Mouse (Mus musculus) mouse embryonic stem cell (cell line): Measurements from ENCODE around the gene Trim6.
"Not testable (repeated sequence)": the region's sequence is repeated elsewhere in the genome, so short reads cannot be mapped to it uniquely, and the experiment has no call there.

Experiments
- in situ Hi-C, 2 experiments: fragments of 300-500 bp; cut with MboI; formaldehyde crosslinking; loops; 1 replicate in 1 of 2; 3 replicates in 1 of 2; pipeline ENCODE4 v1.14.3; 2019 to 2020; ENCODE audit warnings: low sequenced_read_pairs in 2 of 2, low pct_unique_long_range_greater_than_20kb in 1 of 2, mixed read lengths in 1 of 2; ENCODE audit not compliant: unreplicated experiment in 1 of 2

Trim6 gene

DNA sequence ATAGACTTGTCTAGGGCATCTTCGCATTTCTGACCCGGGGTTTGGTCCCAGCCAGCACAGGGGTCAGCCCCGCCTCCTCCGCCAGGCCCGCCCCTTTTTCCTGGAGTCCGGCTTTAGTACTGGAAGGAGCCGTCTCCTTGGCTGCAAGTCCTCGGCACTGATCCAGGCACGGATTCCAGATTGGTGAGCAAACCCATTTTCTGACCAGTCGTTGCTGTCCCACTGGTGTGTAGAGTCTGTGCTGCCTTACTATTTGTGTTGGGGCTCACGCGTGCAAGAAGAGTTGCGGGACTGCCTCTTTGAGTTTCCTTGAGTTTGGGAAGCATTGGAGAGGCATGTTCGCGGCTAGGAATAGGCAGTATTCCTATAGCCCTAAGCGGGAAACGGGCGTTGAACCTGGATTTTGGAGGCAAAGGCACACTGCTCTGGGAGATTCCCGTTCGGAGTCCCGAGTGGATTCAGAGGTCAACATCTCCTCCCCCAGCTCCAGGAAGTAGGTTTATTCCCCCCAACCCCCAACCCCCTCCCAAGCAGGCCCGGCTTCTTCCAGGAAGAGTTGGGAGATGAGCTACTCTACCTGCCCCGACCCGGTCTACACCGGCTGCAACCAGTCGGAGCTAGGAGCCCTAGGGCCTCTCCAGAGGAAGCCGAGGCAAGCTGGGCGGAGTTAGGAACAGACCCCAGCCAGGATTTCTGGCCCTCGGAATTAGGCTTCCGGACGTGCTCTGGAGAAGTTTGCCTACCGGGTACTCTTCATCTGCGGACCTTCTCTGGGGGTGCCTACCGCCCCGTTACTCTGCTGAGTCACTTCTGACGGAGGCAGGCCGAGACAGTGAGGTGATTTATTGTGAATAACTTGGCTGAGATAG lies at the start of gene Trim6:
Trim6 (plus strand) TSS at position 93 of the 869 bp plus-strand sequence.
- in situ Hi-C loops: no loop called here

GRCm38 (mm10) chr7:104169634-104170204 lies 48.9 kb upstream of the Trim6 start:
- in situ Hi-C loops: no loop called here

GRCm38 (mm10) chr7:104175085-104175484 lies 43.5 kb upstream of the Trim6 start:
- in situ Hi-C loops: loop anchor here in 1 of 2 experiments (25.0 kb wide), 1 partner anchor 437 kb away; the partner anchor contains the start of genes Olfr655, Olfr656 and Olfr657

GRCm38 (mm10) chr7:104178422-104179054 lies 40.1 kb upstream of the Trim6 start:
- in situ Hi-C loops: loop anchor here in 1 of 2 experiments (25.0 kb wide), 1 partner anchor 434 kb away; the partner anchor contains the start of genes Olfr655, Olfr656 and Olfr657

DNA sequence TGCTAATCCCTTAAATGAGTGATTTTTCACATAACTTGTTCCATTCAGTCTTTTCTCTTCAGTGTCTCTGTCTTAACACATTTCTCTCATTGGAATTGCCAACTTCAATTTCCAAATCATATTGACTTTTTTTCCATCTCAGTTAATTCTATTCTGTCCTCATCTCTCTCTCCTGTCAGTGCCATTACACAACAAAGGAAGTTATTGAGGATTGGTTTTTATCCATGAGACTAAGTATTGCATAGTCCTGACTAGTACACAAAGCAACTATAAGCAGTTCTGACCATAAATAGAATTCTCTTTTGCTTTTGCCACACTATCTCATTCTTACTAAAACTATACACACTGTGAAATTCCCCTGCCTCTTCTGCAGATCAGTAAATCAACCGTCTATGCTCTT lies 39.5 kb upstream of the Trim6 start:
- in situ Hi-C loops: loop anchor here in 1 of 2 experiments (25.0 kb wide), 1 partner anchor 433 kb away; the partner anchor contains the start of genes Olfr655, Olfr656 and Olfr657

DNA sequence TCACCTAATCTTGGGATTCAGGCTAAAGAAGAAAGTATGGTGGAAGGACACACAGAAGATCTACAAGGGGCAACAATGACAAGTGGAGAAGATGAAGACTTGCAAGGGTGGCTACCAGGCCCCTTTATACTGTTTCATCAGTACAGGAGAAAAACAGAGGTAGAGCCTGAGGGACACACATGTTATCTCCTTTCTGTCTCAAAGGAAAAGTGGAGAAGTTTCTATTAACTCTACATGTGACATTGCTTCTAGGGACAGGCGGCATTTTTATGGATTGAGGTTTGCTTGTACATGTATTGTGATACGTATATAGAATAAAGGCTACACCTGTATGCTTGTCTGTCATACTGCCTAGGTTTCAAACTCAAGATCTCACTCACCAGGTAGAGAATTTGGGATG lies 35.3 kb upstream of the Trim6 start, which contains the start of gene Olfr648:
Olfr648 (minus strand) TSS at position 101 of the 400 bp plus-strand sequence.
- in situ Hi-C loops: loop anchor here in 1 of 2 experiments (25.0 kb wide), 1 partner anchor 429 kb away; the partner anchor contains the start of genes Olfr655, Olfr656 and Olfr657

GRCm38 (mm10) chr7:104191275-104191674 lies 27.3 kb upstream of the Trim6 start:
- in situ Hi-C loops: loop anchor here in 1 of 2 experiments (25.0 kb wide), 1 partner anchor 421 kb away; the partner anchor contains the start of genes Olfr655, Olfr656 and Olfr657

GRCm38 (mm10) chr7:104195885-104196284 lies 22.7 kb upstream of the Trim6 start, which contains the start of gene Olfr649:
Gene Olfr649, minus strand, starts transcription at chr7:104195985.
- in situ Hi-C loops: loop anchor here in 1 of 2 experiments (25.0 kb wide), 1 partner anchor 416 kb away; the partner anchor contains the start of genes Olfr655, Olfr656 and Olfr657

- in situ Hi-C loops: loop anchor here (10.0 to 25.0 kb wide), 2 partner anchors 395 to 412 kb away; partner anchors contain the start of genes Olfr655 (in 1 of the 2), Olfr656 (in 1 of the 2) and Olfr657 (in 1 of the 2)
Observed at GRCm38 (mm10) chr7:104199822-104200221, 18.8 kb upstream of the Trim6 start.

DNA sequence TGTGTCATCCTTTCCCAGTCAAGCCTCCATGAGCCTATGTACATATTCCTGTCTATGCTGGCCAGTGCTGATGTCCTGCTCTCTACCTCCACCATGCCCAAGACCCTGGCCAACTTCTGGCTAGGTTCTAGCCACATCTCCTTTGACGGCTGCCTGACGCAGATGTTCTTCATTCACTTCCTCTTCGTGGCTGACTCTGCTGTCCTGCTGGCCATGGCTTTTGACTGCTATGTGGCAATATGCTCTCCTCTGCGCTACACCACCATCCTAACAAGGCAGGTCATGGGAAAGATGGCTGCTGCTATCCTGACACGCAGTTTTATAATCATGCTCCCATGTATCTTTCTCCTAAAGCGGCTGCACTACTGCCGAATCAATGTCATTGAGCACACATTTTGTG lies 12.4 kb upstream of the Trim6 start:
- in situ Hi-C loops: loop anchor here in 1 of 2 experiments (10.0 kb wide), 1 partner anchor 389 kb away; no protein-coding TSS in a partner anchor

- in situ Hi-C loops: no loop called here
Observed at GRCm38 (mm10) chr7:104216011-104216535, 2.5 kb upstream of the Trim6 start.

DNA sequence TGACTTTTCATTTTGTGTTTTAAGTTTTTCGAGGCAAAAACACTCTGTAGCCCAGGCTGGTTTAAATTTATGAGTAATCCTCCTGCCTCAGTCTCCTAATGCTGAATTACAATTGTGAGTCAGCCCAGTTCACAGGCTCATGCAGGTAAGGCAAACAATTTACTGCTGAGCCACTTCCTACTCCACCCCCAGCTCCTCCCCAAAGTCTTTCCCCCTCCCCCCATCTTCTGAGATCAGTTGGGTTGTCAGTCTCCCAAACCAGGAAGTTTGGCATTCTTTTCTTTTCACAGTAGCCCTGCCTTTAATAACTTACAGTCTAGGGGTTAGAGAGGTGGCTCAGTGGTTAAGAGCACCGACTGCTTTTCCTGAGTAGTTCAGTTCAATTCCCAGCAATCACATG lies 712 bp upstream of the Trim6 start:
- in situ Hi-C loops: no loop called here

DNA sequence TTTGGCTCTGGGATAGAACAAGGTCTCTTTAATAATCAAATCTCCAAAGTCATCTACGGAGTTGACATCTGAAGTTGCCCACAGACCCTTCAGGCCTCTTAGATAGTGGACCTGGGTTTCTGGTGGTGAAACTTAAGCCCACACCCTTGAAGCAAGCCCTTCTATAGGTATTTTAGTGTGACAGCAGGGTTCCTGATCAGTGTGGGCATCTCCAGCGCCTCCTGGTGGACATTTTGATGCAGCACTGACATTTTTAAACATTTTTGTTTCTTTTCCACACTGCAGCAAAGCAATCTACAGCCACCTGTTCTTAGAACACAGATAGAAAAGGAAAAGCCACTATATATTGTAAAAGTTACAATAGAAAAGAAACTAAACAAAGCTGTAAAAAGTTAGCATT lies 12.6 kb downstream of the Trim6 start:
- in situ Hi-C loops: loop anchor here in 1 of 2 experiments (25.0 kb wide), 1 partner anchor 1156 kb away; the partner anchor contains the start of gene Gm5901

GRCm38 (mm10) chr7:104240857-104241256 lies 22.3 kb downstream of the Trim6 start:
- in situ Hi-C loops: loop anchor here in 1 of 2 experiments (25.0 kb wide), 1 partner anchor 1146 kb away; the partner anchor contains the start of gene Gm5901

GRCm38 (mm10) chr7:104243616-104244015 lies 25.0 kb downstream of the Trim6 start:
- in situ Hi-C loops: loop anchor here in 1 of 2 experiments (25.0 kb wide), 1 partner anchor 1144 kb away; the partner anchor contains the start of gene Gm5901

- in situ Hi-C loops: loop anchor here in 1 of 2 experiments (25.0 kb wide), 1 partner anchor 1143 kb away; the partner anchor contains the start of gene Gm5901
Observed at GRCm38 (mm10) chr7:104244287-104245181, 25.9 kb downstream of the Trim6 start, which contains the start of gene Trim34a. Gene Trim34a, plus strand, starts transcription at chr7:104244457.

- in situ Hi-C loops: not testable (repeated sequence)
Observed at GRCm38 (mm10) chr7:104260380-104260779, 41.8 kb downstream of the Trim6 start.
